Mouse (Mus musculus) forebrain, embryonic 10.5 days (tissue): ENCODE results near the gene Bcap31. TPM values are rescaled to one million over a fixed set of nuclear protein-coding genes. Genes with fewer than 3 reads are reported as not detected.

ENCODE experiments used
- DNase-seq: peaks from one replicate; pipeline ENCODE4 v3.0.0-alpha.2; 2017; ENCODE audit warnings: low spot score; ENCODE audit errors: extremely low spot score
- H3K27ac ChIP-seq: fragments of 300-500 bp; sonication (generic); 2 replicates; pipeline ENCODE4 v1.5.1; 2016; ENCODE audit warnings: mild to moderate bottlenecking
- H3K27me3 ChIP-seq: fragments of 300-500 bp; sonication (generic); 2 replicates; pipeline ENCODE4 v1.6.1; 2016; ENCODE audit warnings: mild to moderate bottlenecking; ENCODE audit not compliant: poor library complexity, severe bottlenecking
- H3K36me3 ChIP-seq: fragments of 300-500 bp; sonication (generic); replicated peaks from 2 replicates; pipeline ENCODE4 v1.6.1; 2016; ENCODE audit warnings: mild to moderate bottlenecking, moderate library complexity
- H3K4me1 ChIP-seq: fragments of 300-500 bp; sonication (generic); 2 replicates; pipeline ENCODE4 v1.6.1; 2016
- H3K4me3 ChIP-seq: fragments of 300-500 bp; sonication (generic); 2 replicates; pipeline ENCODE4 v1.5.1; 2016; ENCODE audit warnings: mild to moderate bottlenecking, moderate library complexity
- H3K9me3 ChIP-seq: fragments of 300-500 bp; sonication (generic); 2 replicates; pipeline ENCODE4 v1.6.1; 2016; ENCODE audit warnings: mild to moderate bottlenecking, moderate library complexity
- WGBS: fragments of 180-500 bp; shearing (Covaris S2); methylation state at CpG from one replicate; pipeline ENCODE4 v1.1.7; 2016; 5-methylcytosine and 5-hydroxymethylcytosine counted together
- polyA plus RNA-seq: library from polyadenylated mRNA; unstranded; fragments of >200 nt; fragmentation: Nextera tagmentation; extraction: Ambion mirVana; gene quantifications from 2 replicates; pipeline ENCODE4 v1.2.1, GENCODE M21; 2016

The Bcap31 gene
- polyA plus RNA-seq, 1 experiment from 2014 or later: 150 TPM

GRCm38 (mm10) chrX:73672879-73673618 is 42.9 kb downstream of the Bcap31 start, which contains the start of gene Slc6a8:
Gene Slc6a8 (plus strand): TSS chrX:73673150.
- Histone ChIP-seq H3K9me3 (no peaks in the 10 kb centered on the region), H3K4me3 (peak within 1 kb of the TSS; percentile 66), H3K27ac (peak within 1 kb of the TSS; percentile 89), H3K27me3 (peaks cover 13% of the 10 kb centered on the region), H3K4me1 (peaks cover 27% of the 10 kb centered on the region), H3K36me3 (peaks cover 24% of the 10 kb centered on the region)
- DNase-seq: peak; percentile 73
- 12% methylated on average over 48 of the region's 72 CpGs for WGBS

- H3K27ac ChIP-seq: no peak overlapping the region
- 58% methylated on average over 4 of the region's 4 CpGs for WGBS
- DNase-seq: peak; percentile 31
- H3K4me3 ChIP-seq: 0 out of 2 replicates have a peak overlapping the region, but pooled peaks have one; percentile 66
- H3K36me3 ChIP-seq: peaks cover 14% of the 10 kb centered on the region
- peaks cover 13% of the 10 kb centered on the region for H3K27me3 ChIP-seq
- no peaks in the 10 kb centered on the region for H3K9me3 ChIP-seq
- H3K4me1 ChIP-seq: peaks cover 27% of the 10 kb centered on the region
These were observed 43.9 kb downstream of the Bcap31 start for GRCm38 (mm10) chrX:73672031-73672431.

GRCm38 (mm10) chrX:73663143-73663542 is 52.8 kb downstream of the Bcap31 start:
- Histone ChIP-seq H3K4me1 (peaks cover 15% of the 10 kb centered on the region), H3K36me3 (no peaks in the 10 kb centered on the region), H3K9me3 (no peaks in the 10 kb centered on the region), H3K27ac (no peak overlapping the region), H3K27me3 (peaks cover 34% of the 10 kb centered on the region), H3K4me3 (no peak overlapping the region)
- DNase-seq: no peak

GRCm38 (mm10) chrX:73660284-73660665 is 55.7 kb downstream of the Bcap31 start:
- peaks cover 51% of the 10 kb centered on the region for H3K27me3 ChIP-seq
- DNase-seq: no peak
- peaks cover 15% of the 10 kb centered on the region for H3K4me1 ChIP-seq
- WGBS: 82% methylated on average over 3 of the region's 3 CpGs
- H3K36me3 ChIP-seq: no peaks in the 10 kb centered on the region
- H3K27ac ChIP-seq: peak overlapping the region; percentile 78
- H3K9me3 ChIP-seq: no peaks in the 10 kb centered on the region
- H3K4me3 ChIP-seq: peak overlapping the region; percentile 61

- H3K9me3 ChIP-seq: no peaks in the 10 kb centered on the region
- H3K36me3 ChIP-seq: no peaks in the 10 kb centered on the region
- H3K4me1 ChIP-seq: peaks cover 15% of the 10 kb centered on the region
- 15% methylated on average over 55 of the region's 57 CpGs for WGBS
- peaks cover 51% of the 10 kb centered on the region for H3K27me3 ChIP-seq
- H3K27ac ChIP-seq: peak within 1 kb of the TSS; percentile 78
- peak; percentile 35 for DNase-seq
- peak within 1 kb of the TSS; percentile 61 for H3K4me3 ChIP-seq
These were observed 56.2 kb downstream of the Bcap31 start, which contains the start of gene Pnck for GRCm38 (mm10) chrX:73659575-73660283. Gene Pnck (minus strand): TSS chrX:73660117.

GRCm38 (mm10) chrX:73658936-73659574 is 56.9 kb downstream of the Bcap31 start:
- Histone ChIP-seq H3K27me3 (peaks cover 51% of the 10 kb centered on the region), H3K27ac (peak overlapping the region; percentile 78), H3K4me3 (peak overlapping the region; percentile 61), H3K9me3 (no peaks in the 10 kb centered on the region), H3K4me1 (peaks cover 15% of the 10 kb centered on the region), H3K36me3 (no peaks in the 10 kb centered on the region)
- no peak for DNase-seq
- 63% methylated on average over 13 of the region's 13 CpGs for WGBS

GRCm38 (mm10) chrX:73658391-73658790 is 57.6 kb downstream of the Bcap31 start:
- no peaks in the 10 kb centered on the region for H3K36me3 ChIP-seq
- DNase-seq: no peak
- H3K27me3 ChIP-seq: peaks cover 58% of the 10 kb centered on the region
- H3K9me3 ChIP-seq: no peaks in the 10 kb centered on the region
- no peak overlapping the region for H3K4me3 ChIP-seq
- H3K4me1 ChIP-seq: peaks cover 15% of the 10 kb centered on the region
- 52% methylated on average over 7 of the region's 7 CpGs for WGBS
- H3K27ac ChIP-seq: no peak overlapping the region

- Histone ChIP-seq H3K27ac (no peak overlapping the region), H3K4me1 (peaks cover 15% of the 10 kb centered on the region), H3K9me3 (no peaks in the 10 kb centered on the region), H3K27me3 (peaks cover 48% of the 10 kb centered on the region), H3K36me3 (no peaks in the 10 kb centered on the region), H3K4me3 (no peak overlapping the region)
- 77% methylated on average over 3 of the region's 3 CpGs for WGBS
- DNase-seq: no peak
These were observed 60.4 kb downstream of the Bcap31 start for GRCm38 (mm10) chrX:73655529-73655928.

- H3K4me1 ChIP-seq: peaks cover 10% of the 10 kb centered on the region
- no peak overlapping the region for H3K27ac ChIP-seq
- H3K27me3 ChIP-seq: peaks cover 35% of the 10 kb centered on the region
- H3K9me3 ChIP-seq: no peaks in the 10 kb centered on the region
- no peak overlapping the region for H3K4me3 ChIP-seq
- WGBS: 13% methylated on average over 6 of the region's 6 CpGs
- no peaks in the 10 kb centered on the region for H3K36me3 ChIP-seq
- DNase-seq: peak; percentile 53
These were observed 61.8 kb downstream of the Bcap31 start for GRCm38 (mm10) chrX:73654177-73654576.

GRCm38 (mm10) chrX:73653392-73653791 is 62.6 kb downstream of the Bcap31 start:
- H3K36me3 ChIP-seq: no peaks in the 10 kb centered on the region
- H3K4me3 ChIP-seq: no peak overlapping the region
- no peaks in the 10 kb centered on the region for H3K9me3 ChIP-seq
- H3K27ac ChIP-seq: no peak overlapping the region
- H3K27me3 ChIP-seq: peaks cover 27% of the 10 kb centered on the region
- H3K4me1 ChIP-seq: peaks cover 2% of the 10 kb centered on the region
- DNase-seq: no peak
- 86% methylated on average over 6 of the region's 6 CpGs for WGBS

- Histone ChIP-seq H3K36me3 (no peaks in the 10 kb centered on the region), H3K9me3 (no peaks in the 10 kb centered on the region), H3K4me3 (no peak overlapping the region), H3K4me1 (no peaks in the 10 kb centered on the region), H3K27ac (no peak overlapping the region), H3K27me3 (peaks cover 10% of the 10 kb centered on the region)
- 78% methylated on average over 3 of the region's 3 CpGs for WGBS
- no peak for DNase-seq
These were observed 65.1 kb downstream of the Bcap31 start for GRCm38 (mm10) chrX:73650869-73651268.

GRCm38 (mm10) chrX:73645121-73645520 is 70.9 kb downstream of the Bcap31 start:
- H3K27me3 ChIP-seq: peaks cover 48% of the 10 kb centered on the region
- no peaks in the 10 kb centered on the region; the same call in 1 of the 2 replicates for H3K36me3 ChIP-seq
- WGBS: 29% methylated on average over 4 of the region's 4 CpGs
- H3K9me3 ChIP-seq: no peaks in the 10 kb centered on the region
- H3K27ac ChIP-seq: no peak overlapping the region
- peaks cover 2% of the 10 kb centered on the region; the same call in 1 of the 2 replicates for H3K4me1 ChIP-seq
- no peak overlapping the region for H3K4me3 ChIP-seq
- no peak for DNase-seq
